Mouse (Mus musculus) left cerebral cortex, adult 11 months (tissue): ENCODE measurements around the gene Pex3.
"Not testable (repeated sequence)": the region's sequence is repeated elsewhere in the genome, so short reads cannot be mapped to it uniquely, and the experiment has no call there.

Source experiments
- DNase-seq: peaks from one replicate; pipeline ENCODE4 v3.0.0; 2022; ENCODE audit warnings: low spot score

Pex3 gene

GRCm38 (mm10) chr10:13536706-13537105, 16.2 kb downstream of the Pex3 start:
- no peak for DNase-seq

GRCm38 (mm10) chr10:13534751-13535150, 18.2 kb downstream of the Pex3 start:
- no peak for DNase-seq

DNA sequence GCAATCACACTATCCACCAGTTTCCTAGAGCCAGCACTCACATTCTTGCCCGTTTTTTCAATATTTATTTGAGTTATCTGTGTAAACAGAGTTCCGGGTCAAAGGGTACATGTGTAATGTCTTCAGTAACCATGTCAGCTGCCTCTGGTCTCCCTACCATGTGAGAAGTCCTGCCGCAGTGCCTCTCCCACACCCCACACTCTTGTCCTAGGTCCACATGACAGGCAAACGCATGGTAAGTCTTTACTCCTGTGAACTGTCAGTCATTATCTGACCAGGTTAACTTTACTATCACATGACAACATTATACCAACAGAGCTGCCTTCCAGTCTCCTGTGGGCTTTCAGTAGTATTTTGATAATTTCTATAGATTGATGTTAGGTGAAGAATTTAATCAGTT, 24.8 kb downstream of the Pex3 start:
- DNase-seq, result no peak

DNA sequence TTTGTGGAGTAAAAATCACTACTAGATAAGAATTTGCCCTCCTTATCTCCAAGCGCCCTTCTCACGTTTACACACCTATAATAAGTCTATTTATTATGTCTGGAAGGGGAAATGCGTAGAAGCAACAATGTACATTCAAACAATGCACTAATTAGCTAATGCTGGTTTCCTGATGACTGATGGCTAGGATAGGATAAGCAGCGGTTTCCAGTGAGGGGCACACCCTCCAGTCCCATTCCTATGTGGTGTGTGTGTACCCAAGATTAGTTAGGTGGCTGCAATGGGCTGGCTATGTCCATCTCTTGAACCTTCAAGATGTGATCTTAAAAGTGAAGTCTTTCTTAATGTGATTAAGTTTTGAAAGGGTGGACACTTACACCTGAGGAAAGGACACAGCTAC, 31.1 kb downstream of the Pex3 start:
- DNase-seq, result no peak

- DNase-seq, result no peak
Measured at GRCm38 (mm10) chr10:13502371-13502770, 50.6 kb downstream of the Pex3 start.

GRCm38 (mm10) chr10:13501533-13501932, 51.4 kb downstream of the Pex3 start:
- not testable (repeated sequence) for DNase-seq

- peak; percentile 81 for DNase-seq
Measured at GRCm38 (mm10) chr10:13500938-13501496, 51.9 kb downstream of the Pex3 start.

- DNase-seq, result no peak
Measured at GRCm38 (mm10) chr10:13500473-13500872, 52.5 kb downstream of the Pex3 start.

- DNase-seq, result no peak
Measured at GRCm38 (mm10) chr10:13499331-13499730, 53.6 kb downstream of the Pex3 start, which contains the start of gene Fuca2. Fuca2 (plus strand) TSS chr10:13499540.

DNA sequence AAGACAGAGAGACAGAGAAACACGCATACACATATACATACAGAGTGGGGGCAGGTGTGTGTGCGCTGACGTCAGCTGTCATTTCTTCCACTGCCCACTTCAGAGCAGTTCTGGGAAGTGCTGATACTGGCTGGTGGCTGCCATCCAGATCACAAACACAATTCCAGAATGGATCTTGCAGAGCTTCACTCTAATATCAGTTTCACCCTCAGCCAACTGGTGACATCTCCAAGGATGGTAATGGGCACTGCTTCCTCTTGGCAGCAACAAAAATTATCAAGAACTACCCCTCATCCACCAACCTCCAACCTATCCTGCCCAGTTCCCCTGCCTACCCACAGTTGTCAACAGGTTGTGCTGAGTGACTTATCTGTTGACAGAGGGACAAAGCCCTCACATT, 56.6 kb downstream of the Pex3 start:
- no peak for DNase-seq

DNA sequence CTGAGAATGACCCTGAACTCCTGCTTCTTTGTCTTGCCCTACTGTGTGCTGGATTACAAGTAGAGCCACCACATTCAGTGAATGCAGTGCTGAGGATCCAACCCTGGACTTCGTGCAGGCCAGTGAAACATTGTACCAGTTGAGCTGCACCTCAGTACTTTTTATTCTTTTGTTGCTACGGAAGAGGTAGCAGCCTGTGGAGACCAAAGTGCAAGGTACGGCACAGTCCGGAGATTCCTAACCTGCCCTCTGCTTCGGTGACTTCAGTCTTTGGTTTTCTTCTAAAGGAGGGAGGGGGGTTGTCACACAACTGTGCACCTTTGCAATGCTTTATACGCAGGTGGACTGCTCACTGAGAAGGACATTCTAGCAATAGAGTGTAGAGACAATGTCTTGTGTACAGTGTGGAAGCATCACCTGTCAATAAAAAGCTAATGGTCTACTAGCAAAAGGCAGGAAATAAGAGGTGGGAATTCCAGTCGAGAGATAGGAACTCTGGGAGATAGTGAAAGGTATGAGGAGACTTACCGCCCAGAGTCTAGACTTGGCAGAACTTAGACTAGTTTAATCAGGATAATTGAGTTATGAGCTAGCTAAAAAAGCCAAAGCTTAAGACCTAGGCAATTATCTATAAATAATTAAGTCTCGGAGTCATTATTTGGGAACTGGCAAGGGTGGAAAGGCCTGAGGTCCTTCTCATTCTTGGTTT, 58.8 kb downstream of the Pex3 start:
- DNase-seq, result no peak

DNA sequence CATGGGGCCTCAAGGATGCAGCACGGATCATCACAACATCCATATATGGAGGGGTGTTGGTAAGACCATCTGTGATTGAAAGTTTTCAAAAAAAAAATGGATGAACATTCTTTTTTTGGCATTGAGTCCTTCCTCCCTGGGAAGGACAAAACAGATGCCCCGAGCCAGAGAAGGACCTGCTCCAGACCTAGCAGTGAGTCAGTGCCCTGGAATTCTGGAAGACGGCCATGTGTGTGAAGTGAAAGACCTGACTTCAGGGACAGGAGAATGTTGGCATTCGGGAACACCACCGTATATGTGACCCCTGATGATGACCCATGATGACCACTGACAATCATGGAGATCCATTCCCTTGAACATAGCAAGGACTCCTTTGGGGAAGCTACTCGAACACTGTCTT, 63.3 kb downstream of the Pex3 start:
- DNase-seq, result no peak

- DNase-seq, result no peak
Measured at GRCm38 (mm10) chr10:13485958-13486357, 67.0 kb downstream of the Pex3 start.

DNA sequence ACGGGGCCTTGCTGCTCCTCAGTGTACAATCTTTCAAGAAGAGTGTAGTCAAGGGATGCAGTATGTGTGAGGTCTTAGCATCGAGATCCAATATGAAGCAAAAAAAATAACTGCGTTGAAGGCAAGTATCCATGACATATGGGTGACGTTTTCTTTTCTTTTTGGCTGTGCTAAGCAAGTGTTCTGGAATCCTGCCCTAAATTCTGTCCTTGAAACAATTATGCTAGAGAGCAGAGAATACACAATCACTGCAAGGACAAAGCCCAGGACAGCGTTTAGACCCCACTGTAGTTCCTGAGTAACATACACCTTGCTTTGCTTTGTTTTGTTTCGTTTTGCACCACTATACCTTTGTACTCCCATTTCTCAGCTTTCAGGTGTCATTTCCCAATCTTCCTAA, 73.6 kb downstream of the Pex3 start:
- no peak for DNase-seq

- DNase-seq, result no peak
Measured at GRCm38 (mm10) chr10:13475121-13475520, 77.8 kb downstream of the Pex3 start.

GRCm38 (mm10) chr10:13474568-13474955, 78.4 kb downstream of the Pex3 start:
- DNase-seq, result no peak
